Mouse (Mus musculus) right cerebral cortex, adult 18-20 months (tissue): ENCODE measurements around the gene 2310034G01Rik.

Experiments
- DNase-seq: peaks from one replicate; pipeline ENCODE4 v3.0.0; 2022; ENCODE audit warnings: mixed read lengths

2310034G01Rik gene

DNA sequence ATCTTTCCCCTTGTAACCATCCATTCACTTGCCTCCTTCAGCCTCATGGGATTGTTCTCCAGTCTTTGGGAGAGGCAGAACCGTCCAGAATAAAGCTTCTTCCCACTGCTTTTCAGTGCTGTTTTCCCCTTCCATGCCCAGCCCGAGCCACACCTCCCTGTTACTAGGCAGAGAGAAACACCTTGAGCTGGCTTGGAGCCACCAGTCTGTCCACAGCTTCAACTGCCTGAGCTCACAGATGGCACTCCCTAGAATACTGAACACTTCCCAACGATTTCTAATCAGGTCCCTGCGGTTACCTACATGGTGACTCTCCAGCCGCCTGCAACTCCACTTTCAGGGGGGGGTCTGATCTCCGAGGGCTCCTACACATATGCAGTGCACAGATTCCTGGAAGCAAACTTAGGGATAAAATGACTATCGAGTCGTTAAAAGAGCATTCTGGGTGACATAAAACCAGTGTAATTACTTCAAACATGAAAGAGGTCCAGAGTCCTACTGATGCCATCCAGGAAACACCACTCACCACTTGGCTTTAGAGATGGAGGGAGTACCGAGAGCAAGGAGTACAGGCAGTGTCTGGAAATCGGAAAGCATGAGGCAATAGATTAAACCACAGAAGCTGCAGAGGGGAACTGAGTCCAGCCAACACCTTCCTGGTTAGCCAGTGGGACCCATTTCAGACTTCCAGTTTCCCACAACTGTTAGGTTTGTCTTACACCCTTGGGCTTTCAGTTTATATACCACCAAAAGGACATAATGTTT is at the start of gene 2310034G01Rik:
Gene 2310034G01Rik, minus strand, starts transcription at position 135 of the 765 bp plus-strand sequence.
- DNase-seq, result no peak

DNA sequence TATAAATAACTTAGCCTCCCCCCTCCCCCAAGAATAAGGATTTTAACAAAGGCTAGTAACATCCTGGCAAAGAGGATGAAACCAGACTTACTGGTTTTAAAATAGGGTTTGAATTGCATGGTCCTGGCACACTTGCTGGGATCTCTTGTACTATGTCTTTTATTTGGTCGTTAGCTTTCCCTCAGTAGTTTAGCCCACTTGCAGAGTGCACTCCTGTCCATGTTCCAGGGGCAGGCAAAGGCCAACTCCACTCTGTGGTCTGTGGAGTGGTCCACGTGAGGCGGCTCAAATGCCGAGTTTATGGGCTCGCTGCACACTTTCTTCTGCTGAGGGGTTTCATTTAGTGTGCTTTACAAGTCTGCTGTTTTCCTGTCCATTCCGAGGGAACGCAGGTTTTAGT is 49.8 kb upstream of the 2310034G01Rik start:
- DNase-seq, result no peak

DNA sequence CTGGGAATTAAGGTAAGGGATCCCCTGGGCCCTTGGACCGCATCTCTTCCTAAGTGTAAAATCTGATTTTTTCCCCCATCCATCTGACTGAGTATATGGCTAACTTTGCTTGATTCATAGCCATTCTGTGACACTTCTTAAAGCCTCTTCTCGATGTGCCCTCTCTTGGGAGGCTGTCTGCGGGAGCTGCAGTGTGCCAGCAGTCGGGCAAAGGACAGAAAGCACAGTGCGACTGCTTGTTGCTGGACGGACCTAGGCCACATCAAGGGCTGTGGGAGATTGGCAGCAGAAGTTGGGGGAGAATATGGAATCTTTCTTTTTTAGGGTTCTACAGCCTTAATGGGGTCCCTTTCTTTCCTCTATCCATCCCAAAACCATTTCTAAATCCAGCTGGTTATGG is 49.3 kb upstream of the 2310034G01Rik start:
- no peak for DNase-seq

DNA sequence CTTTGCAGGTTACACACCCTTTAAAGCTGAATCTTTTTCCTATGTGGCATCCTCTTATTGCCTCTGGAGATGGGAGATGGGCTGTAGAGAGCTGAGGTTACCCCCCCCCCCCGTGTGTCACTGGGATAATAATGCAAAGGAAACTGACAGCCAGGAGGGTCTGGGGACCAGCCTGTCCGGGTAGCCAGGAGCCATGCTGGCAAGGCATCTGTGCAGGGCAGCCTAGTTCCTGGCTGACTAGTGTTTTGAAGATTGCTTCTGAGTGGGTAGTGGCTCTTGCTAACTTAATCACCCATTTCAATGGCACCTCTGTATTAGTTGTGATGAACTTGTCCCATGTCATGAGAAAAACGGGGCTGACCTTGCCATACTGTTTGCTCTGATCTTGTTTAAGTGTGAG is 48.3 kb upstream of the 2310034G01Rik start:
- DNase-seq, result no peak

DNA sequence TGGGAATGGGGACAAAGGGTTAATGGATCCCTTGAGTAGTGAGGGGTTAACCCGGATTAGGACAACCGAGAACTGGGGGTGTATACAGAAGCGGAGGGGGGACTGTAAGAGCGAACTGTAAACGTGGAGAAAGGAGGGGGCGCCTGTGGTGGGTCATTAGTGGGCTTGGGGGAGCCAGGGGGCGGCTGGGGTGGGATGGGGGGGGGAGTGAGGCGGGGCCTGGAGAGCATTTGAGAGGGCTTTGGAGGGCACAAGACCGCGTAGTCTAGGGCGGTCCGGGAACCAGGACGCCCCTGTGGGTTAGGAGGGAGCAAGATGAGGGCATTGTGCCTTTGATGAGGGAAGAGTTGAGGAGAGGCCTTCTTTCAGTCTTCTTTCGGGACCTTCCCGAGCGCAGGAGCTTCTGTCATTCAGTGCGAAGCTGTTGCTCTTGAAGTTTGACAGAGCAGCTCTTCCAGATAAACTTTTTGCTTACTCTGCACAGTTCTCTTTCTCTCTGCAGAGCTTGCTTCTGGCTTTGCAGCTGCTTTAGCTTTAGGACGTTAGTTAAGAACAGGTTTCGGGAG is 47.4 kb upstream of the 2310034G01Rik start:
- no peak for DNase-seq

DNA sequence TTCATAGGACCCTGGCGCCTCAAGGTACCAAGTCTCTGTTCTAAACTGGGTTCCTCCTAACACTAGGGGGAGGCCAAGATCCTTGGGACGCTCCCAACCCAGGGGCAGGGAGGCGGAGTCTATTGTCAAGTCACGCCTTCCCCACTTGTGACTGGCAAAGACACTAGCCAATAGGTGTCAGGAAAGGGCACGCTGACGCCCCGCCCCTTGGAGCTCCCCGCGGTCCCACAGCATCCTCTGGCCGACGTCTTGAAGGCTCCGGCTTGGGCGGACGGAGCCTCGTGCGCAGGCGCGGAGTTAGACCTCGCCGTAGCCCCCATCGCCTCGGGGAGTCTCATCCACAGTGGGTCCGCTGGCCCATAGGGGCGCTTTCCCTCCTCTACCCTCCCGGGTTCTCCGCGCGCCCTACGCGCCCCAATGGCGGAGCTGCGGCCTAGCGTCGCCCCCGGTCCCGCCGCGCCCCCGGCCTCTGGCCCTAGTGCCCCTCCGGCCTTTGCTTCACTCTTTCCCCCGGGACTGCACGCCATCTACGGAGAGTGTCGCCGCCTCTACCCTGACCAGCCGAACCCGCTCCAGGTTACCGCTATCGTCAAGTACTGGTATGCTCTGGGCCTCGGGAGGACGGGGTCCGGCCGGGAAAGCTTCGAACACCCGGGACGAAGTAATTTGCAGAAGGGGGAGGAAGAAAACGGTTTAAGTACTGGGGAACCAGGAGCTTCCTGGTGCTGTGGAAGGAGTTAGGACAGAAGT is 46.8 kb upstream of the 2310034G01Rik start, which contains the start of gene Sufu:
Gene Sufu, plus strand, starts transcription at position 211 of the 750 bp plus-strand sequence.
- peak; percentile 99 for DNase-seq

DNA sequence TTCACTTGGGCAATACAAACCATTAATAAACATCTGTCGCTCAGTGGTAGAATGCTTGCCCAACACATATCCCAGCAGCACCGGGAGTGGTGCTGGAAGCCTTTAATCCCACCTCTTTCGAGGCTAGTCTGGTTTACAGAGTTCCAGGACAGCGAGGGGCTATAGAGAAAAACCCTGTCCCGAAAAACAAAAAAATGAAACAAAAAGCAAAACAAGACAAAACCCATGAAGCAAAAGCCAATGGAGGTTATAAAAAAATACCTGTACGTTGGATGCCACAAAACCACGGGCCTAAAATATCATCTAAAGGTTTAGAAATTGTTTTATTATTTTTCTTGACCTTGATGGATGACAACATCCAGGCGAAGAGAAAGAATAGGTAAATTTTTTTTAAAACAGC is 46.0 kb upstream of the 2310034G01Rik start:
- DNase-seq, result no peak

DNA sequence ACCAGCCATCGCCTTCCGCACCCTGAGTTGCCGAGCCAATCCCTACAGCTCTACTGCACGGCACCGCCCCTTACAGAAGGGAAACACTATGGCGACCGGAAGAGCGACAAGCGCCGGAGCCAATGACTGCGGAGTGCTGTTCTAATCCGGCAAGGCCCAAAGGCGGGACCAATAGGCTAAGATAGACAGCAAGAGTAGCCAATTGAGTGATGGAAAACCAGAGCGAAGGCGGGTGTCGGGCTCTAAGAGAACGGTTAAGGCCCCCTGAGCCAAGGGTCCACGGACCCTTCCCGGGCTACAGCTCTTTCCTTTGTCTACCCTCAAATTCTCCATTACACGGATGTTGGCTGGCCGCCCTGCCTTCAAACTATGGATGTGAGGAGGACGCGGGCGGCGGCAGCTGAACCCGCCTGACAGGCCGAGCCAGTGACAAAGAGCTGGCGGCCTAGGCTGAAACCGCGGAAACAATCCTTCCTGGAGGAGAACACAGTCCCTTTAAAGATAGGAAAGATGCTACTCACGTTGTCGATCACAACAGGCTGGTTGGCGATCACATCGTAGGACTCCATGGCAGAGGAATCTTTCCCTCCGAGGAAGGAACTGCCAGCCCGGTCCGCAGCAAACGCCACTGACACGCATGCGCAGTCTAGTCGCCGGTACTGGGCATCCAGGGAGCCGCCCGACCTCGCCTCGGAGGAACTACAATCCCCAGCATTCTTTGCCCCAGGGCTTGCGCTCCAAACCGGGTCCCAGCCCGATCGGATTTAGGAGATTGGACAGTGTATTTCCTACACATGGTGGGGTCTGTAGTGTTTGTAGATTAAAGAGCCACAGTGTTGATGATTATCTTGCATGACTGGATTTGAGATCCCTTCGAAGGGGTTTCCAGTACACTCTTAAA is 45.3 kb upstream of the 2310034G01Rik start, which contains the start of gene Actr1a:
Gene Actr1a, minus strand, starts transcription at position 640 of the 901 bp plus-strand sequence.
- DNase-seq, result peak; percentile 99

DNA sequence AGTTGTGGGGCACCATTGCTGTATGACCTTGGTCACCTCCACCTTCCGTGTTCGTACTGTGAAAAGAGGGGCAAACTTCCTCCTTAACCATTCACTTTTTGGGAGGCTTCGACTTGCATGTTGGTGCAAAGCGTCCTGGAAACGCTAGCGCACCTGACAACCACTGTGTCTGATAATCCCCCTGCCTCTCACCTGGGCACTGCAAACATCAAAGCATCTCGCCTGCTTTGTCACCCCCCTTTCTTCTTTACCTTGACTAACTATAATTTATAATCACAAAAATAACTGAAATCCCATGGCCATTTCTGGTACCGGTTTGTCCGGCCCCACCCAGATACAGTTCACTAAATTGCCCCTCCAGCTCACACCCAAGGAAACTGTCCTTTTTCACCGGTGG is 44.6 kb upstream of the 2310034G01Rik start:
- no peak for DNase-seq

DNA sequence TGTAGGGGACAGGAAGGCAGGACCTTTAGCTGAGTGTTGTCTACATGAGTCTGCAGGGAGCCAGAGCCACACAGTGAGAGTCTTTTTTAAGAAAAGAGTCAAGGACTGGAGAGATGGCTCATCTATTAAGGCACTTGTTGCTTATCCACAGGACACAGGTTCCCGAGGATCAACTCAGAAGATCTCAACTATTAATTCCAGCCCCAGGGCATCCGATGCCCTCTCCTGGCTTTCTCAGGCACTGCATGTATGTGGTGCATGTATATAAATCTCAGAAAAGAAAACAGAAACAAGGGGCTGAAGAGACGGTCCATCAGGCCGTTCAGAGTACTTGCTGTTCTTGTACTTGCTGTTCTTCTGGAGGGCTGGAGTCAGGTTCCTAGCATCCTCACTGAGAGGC is 41.9 kb upstream of the 2310034G01Rik start:
- DNase-seq, result no peak

DNA sequence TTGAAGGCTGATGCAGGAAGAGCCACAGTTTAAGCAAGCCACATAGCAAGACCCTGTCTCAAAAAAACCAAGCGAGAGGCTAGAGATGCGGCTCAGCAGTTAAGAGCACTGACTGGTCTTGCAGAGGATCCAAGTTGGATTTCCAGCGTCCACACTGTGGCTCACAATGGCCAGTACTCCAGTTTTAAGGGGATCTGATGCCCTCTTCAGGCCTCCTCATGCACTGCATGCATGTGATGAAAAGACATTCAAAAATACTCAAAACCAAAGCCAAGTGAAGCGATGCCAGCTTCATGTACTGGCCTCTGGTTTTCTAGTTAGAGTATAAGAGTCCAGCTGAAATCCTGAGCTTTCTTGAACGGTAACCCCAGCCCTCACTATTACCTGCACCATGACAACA is 39.8 kb upstream of the 2310034G01Rik start:
- no peak for DNase-seq

DNA sequence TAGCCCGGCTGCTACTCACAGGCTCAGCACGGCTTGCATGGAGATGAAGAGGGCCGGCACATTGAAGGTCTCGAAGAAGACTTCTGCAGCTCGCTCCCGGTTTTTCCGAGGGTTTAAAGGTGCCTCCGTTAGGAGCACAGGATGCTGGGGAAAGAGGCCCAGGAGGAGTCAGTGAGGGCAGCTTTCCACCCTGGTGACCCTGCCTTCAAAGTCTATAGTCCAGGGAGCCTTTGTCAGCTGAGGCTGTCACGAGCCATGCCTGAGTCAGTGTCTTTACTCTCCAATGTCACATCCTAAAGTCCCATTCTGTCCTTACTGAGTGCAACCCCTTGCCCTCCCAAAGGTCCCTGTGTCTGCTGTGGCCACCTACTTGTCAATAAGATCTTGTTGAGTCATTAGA is 32.2 kb upstream of the 2310034G01Rik start:
- DNase-seq, result no peak

DNA sequence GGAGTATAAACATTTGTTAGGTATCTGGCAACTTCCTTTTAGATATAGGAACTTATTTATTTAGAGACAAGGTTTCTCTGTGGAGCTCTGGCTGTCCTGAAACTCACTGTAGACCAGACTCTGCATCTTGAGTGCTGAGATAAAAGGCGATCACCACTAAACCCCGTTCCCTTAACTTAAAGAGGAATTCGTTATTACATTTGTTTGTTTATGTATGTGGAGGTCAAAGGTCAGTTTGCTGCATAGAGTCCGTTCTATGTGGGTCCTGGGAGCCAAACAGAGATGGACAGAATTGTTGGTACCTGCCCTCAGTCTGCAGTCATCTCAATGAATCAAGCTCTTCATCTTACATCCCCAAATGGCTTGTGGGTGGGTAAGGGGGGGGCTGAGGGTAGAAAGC is 25.8 kb upstream of the 2310034G01Rik start:
- no peak for DNase-seq

DNA sequence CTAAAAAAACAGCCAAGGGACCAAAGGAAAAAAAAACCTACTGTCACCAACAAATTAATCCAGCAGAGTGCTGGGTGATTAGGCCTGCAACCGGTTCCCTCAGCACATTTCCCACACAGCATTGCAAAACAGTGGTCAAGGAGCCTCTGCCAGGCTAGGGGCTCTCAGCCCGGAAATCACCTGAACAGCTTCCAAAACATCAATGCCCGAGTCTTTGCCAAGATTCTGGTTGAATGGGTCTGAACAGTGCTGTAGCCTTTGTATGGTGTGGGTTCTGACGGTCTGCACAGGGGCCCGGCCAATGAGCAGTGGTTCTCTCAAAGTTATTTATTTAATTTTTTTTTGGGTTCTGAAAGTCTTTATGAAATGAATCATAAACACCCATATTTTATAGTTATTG is 25.4 kb upstream of the 2310034G01Rik start:
- no peak for DNase-seq

DNA sequence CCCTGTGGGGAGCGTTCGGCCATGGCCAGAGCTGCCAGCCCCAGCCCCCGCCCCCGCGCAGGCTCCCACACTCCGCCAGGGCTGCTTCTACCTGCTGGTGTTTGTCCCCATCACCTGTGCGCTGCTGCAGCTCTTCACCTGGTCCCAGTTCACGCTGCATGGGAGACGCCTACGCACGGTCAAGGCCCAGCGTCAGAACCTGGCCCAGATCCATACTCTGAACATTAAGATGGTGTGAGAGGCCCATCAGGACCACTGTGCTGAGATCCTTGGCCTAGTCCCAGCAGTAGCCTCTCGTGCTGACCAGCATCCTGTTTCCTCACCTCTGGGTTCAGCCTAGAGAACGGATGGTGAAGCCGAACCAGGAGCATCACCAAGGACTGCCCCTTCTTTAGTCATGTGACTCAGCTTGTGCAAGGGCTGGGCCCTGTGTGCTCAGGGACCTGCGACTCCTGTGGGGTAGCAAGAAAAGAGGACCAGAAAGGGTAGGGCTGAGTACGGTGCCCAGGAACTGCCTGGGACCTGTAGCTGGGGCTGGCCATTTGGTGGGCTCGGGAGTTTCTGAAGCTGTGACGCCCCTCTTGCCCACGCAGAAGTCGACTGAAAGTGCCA is 24.5 kb upstream of the 2310034G01Rik start:
- no peak for DNase-seq

DNA sequence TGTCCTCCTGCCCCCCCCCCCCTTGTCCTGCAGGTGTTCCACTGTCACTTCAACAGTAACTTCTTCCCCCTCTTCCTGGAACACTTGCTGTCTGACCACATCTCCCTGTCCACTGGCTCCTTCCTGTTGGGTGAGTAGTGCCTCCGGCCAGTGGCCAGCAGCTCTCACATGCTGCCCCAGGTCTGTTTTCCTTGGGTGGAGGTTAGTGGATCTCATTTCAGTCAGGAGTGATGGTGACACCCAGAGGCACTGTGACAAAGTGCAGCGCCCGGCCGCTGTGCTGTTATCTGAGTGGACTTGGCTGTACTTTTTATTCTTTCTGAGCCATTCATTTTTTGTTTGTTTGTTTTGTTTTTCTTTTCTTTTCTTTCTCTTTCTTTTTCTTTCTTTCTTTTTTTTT is 19.1 kb upstream of the 2310034G01Rik start:
- DNase-seq, result peak; percentile 63

DNA sequence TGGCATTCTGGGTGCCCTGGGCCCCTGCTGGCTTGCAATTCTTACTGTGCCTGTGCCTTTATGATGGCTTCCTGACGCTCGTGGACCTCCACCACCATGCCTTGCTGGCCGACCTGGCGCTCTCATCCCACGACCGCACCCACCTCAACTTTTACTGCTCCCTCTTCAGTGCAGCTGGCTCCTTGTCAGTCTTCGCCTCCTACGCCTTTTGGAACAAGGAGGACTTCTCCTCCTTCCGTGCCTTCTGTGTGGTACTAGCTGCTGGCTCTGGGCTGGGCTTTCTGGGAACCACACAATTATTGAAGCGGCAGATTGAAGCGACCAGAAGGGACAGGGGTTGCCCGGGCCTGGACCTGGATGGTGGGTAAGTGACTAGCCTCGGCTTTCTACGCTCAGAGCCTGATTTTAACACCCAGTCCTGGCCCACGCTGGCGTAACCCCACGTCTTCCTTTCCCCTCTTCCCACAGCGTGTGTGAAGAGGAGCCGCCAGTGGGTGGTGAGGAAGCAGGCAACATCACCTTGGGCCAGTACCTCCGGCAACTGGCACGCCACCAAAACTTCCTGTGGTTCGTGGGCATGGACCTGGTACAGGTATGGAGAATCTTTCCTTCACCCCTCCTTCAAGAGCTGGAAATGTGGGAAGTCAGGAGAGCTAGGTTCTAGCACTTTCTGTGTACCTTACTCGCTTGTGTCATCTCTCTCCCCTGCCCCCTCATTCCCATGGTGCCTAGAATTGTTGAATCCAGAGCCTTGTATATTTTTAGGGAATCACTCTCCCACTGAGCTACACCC is 17.9 kb upstream of the 2310034G01Rik start:
- peak; percentile 75 for DNase-seq

DNA sequence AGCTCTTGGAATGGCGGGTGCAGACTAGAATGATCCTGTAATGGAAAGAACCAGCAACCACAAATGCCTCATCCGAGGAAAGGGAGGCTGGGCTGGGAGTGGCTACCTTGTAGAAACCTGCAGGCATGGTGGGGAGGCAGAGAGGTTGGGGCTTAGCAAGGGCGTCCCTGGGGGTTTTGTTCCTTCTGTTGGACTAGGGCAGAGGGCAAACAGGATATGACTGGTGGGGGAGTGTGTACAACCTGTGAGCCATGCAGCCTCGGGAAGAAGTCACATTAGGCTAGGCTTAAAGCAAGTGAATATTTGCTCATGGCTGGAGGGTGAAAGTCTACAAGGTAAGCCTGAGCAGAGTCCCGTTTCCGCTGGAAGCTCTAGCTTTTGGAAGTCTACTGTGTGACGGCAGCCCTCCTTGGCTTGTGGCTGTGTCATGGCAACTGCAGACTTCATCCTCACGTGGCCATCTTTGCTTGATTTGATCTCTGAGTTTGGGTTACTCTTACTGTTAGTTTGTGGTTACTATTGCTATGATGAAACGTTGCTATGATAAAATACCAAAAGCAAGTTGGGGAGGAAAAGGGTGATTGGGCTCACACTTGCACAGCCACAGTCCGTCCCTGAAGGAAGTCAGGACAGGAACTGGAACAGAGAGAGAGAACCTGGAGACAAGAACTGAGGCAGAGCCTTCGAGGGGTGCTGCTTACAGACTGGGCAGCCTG is 13.3 kb upstream of the 2310034G01Rik start:
- DNase-seq, result no peak

DNA sequence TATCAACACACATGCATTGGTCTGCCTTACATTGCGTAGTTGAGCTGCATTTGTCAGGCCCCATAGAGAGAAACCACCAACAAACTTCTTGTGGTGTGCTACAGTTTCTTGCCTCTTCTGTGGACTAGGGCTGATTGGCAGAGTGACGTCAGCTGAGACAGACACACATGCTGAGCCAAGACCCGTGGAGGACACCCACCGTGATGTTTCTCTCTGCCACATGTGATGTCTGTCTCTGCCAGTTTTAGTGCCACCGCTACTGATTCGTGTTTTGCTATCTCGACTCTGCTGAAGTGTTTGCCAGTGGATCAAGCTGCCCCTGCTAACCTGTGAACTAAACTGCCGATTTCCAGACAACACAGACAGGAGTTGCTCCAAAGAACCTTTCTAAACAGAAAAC is 12.0 kb upstream of the 2310034G01Rik start:
- DNase-seq, result no peak

DNA sequence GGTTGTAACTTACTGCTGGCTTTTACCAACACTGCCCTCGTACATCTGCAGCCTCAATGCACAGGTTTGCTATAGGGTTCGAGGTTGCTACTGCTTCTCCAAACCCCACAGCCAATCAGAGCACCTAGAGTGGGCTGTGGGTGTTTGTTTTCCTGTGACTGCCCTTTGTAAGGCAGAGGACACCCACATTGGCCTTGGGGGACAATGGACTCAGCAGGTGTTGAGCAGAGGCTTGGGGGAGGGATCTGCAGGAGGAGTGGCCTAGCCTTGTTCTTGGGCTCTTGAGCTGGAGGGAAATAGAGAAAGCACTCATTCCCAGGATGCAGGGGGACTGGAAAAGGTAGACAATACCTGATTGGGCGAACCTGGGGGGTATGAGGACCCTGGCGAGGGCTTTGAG is 8.3 kb upstream of the 2310034G01Rik start:
- no peak for DNase-seq
